ENCODE assay signal across 10 mouse cellular contexts in the genomic region with DNA sequence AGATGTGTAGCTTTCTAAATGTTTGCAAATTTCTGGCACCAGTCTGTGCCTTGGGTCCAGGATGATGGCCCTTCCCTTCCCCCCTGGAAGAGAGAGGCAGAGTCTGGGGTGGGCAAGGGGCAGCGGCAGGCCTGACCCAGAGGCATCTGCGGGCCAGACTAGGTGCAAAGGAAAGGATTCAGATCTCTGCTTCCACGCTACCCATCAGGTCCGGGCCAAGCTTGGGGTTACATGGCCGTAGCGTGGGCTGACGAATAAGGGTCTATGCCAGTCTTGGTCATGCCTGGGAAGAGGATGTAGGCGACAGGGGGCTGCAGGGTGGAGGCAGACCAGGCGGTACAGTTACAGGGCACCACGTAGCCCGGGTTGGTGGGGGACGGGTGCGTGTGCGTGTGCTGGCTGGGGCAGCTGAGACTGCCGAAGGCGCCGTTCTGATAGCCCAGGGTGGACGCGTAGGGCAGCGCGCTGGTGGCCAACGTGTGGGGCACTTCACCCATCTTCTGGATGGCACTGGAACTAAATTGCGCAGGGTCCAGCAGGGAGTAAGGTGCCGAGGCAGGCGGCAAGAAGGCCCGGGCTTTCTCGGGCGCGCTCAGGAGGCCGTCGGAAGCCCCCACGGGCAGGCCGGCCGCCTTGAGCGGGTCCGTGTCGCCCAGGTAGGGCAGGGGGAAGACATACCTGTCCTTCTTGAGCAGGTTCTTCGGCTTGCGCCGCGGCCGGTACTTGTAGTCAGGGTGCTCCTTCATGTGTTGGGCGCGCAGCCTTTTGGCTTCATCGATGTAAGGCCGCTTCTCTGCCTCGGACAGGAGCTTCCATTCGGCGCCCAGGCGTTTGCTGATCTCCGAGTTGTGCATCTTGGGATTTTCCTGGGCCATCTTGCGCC. TPM values are rescaled to one million over a fixed set of nuclear protein-coding genes. Genes with fewer than 3 reads are reported as not detected.
DNase-seq lines count a peak whose midpoint lies in the region; ATAC-seq and TF ChIP-seq lines count a peak whose summit lies in the region.
"Had no signal": no experiment of that assay in that cellular context is flagged by ENCODE, and none has a peak within 500 bp of the region (broad histone marks: within the 10 kb centered on the region; RNA-seq: fewer than 3 reads in every experiment).

No protein-coding gene starts in this region.

- no peak for DNase-seq in gastrocnemius, adult 2 months
- DNase-seq in gastrocnemius, postnatal 4 days (ENCODE audit: low spot score in 2 of 2): no peak
- DNase-seq in right cerebral cortex, postnatal 4 days: peak; percentile 9
- DNase-seq in right cerebral cortex, postnatal 14 days: no peak
- DNase-seq in left cerebral cortex, postnatal 4 days: no peak
- DNase-seq in ovary, postnatal 14 days (ENCODE audit: low spot score): no peak
- DNase-seq in gastrocnemius, postnatal 36 days: no peak
- DNase-seq: adrenal gland, postnatal 14 days had no signal

- no peak for TF ChIP-seq CTCF in gastrocnemius, adult 2 months (IDR thresholded peaks at IDR 0.05)

- peaks cover 54% of the 10 kb centered on the region for H3K4me1 ChIP-seq in limb, embryonic 15.5 days

- no peak for ATAC-seq in limb, embryonic 15.5 days (ENCODE audit: insufficient number of reproducible peaks, low FRiP score, low TSS enrichment, low read depth)

- intact Hi-C loops in gastrocnemius, adult 2 months (cut with DNase I): no loop called here
- intact Hi-C loops in left cerebral cortex, postnatal 4 days (cut with DNase I): no loop called here
- intact Hi-C loops in gastrocnemius, postnatal 36 days (cut with DNase I): no loop called here

- peak overlapping the region; percentile 55; the same call in 1 of the 2 replicates for H3K4me3 ChIP-seq in gastrocnemius, adult 2 months
- peak overlapping the region; percentile 32 for H3K4me3 ChIP-seq in limb, embryonic 15.5 days

- peaks cover 99% of the 10 kb centered on the region for H3K27me3 ChIP-seq in limb, embryonic 15.5 days

- no peak overlapping the region for H3K9ac ChIP-seq in limb, embryonic 15.5 days

- H3K27ac ChIP-seq in gastrocnemius, adult 2 months: no peak overlapping the region
- H3K27ac ChIP-seq in limb, embryonic 15.5 days: no peak overlapping the region

- H3K9me3 ChIP-seq in limb, embryonic 15.5 days: no peaks in the 10 kb centered on the region

- H3K4me2 ChIP-seq in limb, embryonic 15.5 days: peak overlapping the region; percentile 58

- WGBS in limb, embryonic 15.5 days: 3% methylated on average over 52 of the region's 52 CpGs

- H3K36me3 ChIP-seq in limb, embryonic 15.5 days: no peaks in the 10 kb centered on the region

RNA-seq across cellular contexts. Expression of gene Sox14, which starts 1.0 kb away (rescaled TPM):
- total RNA-seq in gastrocnemius, adult 2 months (2021): not detected
- not detected for total RNA-seq in gastrocnemius, postnatal 4 days (2021)
- not detected in 2 replicates for polyA plus RNA-seq in limb, embryonic 15.5 days (2015; fragmentation: Nextera tagmentation; extraction: Ambion mirVana)
- not detected for total RNA-seq in left cerebral cortex, postnatal 4 days (2021)
- total RNA-seq in gastrocnemius, postnatal 36 days (2021): not detected
- total RNA-seq: adrenal gland, postnatal 14 days; layer of hippocampus, adult 8-10 months had no signal
